Mouse (Mus musculus) kidney, postnatal 25 days (tissue): ENCODE measurements around the gene Igdcc3.

Source experiments
- DNase-seq, 2 experiments: peaks; one replicate each; pipeline ENCODE4 v3.0.0; 2021; ENCODE audit warnings: mixed read lengths in 2 of 2

Igdcc3 gene

DNA sequence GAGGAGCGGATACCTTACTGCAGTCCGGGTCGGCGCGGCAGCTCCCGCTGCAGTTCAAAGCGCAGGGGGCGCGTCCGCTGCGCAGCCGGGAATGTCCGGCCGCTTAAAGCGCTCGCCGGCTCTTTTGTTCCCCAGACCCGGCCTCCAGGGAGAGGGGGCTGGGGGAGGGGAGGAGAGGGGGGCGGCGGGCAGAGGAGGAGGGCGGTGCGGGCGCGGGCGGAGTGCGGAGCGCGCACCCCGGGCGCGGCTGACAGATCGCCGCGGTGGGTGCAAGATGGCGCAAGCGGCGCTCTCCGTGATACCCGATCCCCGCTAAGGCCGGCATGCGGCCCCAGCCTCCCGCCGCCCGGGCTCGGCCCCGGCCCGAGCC, at the start of gene Igdcc3:
Igdcc3 (plus strand) TSS at position 254 of the 370 bp plus-strand sequence.
- peak; percentile 28 to 58 for DNase-seq

- no peak for DNase-seq
Observed at GRCm38 (mm10) chr9:65094237-65094636, 46.8 kb upstream of the Igdcc3 start.

GRCm38 (mm10) chr9:65100991-65101685, 39.9 kb upstream of the Igdcc3 start, which contains the start of gene Igdcc4:
TSS of gene Igdcc4 (plus strand) at chr9:65101486.
- DNase-seq: no peak

DNA sequence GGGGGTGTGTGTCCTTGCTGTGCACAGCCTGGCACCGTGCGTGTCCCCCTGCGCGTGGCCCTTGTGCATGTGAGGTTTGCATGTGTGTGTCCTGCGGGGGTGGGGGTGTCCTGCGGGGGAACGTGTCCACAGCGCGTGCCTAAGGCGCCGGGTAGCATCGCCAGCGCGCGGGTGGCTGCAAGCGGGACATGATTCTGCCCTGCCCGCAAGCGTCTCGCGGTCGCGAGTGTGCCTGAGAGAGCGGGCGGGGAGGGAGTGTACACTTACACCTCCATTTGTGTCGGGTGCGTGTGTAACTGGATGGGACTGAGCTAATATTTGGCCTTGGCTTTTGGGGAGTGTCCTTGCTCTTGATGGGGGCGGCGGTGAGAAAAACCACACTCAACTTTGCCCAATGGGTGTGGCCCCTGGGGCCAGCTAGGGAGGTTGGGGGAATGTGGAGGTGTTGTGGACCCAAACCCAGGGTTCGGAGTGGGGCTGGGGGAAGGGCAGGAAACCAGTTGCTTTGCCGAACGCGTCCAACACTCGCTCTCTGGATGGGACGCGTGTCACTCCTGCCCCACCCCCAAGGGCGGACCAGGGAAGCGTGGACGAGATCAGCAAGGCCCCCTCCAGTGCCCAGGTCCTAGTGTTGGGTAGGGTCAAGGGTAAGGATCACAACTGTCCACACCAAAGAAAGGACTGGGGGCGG, 39.2 kb upstream of the Igdcc3 start:
- no peak for DNase-seq

GRCm38 (mm10) chr9:65102377-65103172, 38.4 kb upstream of the Igdcc3 start:
- DNase-seq: no peak

DNA sequence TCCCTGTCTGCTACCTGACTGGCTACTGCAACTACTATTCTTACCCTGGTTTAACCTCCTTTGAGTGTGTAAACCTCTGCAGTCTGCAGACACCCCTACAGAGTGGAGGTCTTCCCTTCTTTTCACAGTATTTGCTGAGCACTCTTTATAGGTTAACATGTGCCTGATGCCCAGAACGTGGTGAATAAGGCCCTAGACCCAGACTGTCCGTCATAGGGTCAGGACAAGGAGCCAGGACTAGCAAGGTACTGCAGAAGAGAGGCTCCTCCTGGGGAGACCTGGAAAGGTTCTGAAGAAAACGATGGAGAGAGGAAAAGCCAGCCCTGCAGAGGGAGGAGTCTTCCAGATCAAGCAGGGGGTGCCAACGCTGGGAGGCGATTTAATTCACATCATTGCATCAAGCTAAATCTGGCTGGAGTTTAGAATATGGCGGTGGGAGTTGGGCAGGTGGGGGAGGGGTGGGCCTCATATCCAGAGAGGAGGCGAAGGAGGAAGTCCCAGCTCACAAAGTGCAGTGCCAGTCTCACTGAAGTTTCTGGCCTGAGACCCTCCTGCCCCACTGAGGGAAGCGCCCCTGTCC, 37.7 kb upstream of the Igdcc3 start:
- no peak for DNase-seq

DNA sequence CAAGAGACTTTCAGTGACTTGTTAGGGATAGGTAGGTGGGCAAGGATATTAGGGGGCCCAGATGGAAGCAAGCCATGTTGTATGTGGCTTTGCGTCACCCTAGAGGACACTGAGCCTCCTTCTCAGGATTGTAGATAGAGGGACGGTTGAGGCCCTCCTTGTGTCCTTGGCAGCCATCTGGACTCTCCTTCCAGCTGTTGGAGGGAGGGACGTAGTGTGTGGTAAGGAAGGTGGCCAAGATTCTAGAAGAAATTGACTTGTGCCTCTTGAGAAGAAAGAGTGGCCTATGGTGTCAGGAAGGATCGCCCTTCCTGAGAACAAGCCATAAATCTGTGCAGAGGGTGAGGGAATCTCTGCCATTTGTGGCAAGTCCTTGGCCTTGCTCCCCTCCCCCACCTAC, 34.2 kb upstream of the Igdcc3 start:
- DNase-seq: no peak

DNA sequence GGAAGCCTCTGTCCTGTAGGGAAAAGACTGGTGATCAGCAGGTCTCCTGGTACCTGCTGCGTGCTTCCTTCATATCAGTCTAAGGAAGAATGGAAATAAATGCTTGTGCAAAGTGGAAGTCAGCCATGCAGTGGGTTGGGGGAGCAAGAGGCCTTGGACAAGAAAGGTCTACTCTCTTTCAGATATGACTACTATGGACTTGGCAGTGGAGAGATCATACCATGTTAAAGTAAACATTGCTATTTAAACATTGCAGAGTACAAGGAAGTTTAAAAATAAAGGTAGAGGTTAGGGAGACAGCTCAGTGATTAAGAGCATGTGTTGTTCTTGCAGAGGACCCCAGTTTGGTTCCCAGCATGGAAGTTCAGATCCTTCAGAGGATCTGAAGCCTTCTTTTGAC, 33.1 kb upstream of the Igdcc3 start:
- no peak for DNase-seq

- DNase-seq: no peak
Observed at GRCm38 (mm10) chr9:65109132-65110072, 31.6 kb upstream of the Igdcc3 start.

- DNase-seq: no peak
Observed at GRCm38 (mm10) chr9:65111698-65112097, 29.3 kb upstream of the Igdcc3 start.

DNA sequence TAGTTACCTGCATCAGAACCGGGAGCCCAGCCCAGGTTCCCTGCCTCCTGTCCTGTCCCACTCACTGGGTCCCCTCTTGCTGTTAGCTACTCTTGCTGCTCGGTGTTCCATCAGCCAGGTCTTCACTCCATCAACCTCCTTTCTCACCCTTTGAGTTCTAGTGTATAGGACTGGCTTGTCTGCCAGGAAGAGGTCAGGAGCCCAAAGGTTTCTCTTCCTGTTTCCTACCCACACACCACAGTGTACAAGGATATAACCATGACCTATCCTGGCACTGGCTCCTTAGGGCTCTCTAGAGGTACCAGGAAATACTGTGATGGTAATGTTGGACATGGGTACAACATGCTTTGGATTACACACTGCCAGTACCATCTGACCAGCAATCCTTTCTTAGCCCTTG, 27.3 kb upstream of the Igdcc3 start:
- DNase-seq: no peak

- no peak for DNase-seq
Observed at GRCm38 (mm10) chr9:65115891-65116290, 25.1 kb upstream of the Igdcc3 start.

GRCm38 (mm10) chr9:65117516-65117915, 23.5 kb upstream of the Igdcc3 start:
- DNase-seq: no peak

- DNase-seq: peak; percentile 62 to 80
Observed at GRCm38 (mm10) chr9:65120935-65121334, 20.1 kb upstream of the Igdcc3 start.

DNA sequence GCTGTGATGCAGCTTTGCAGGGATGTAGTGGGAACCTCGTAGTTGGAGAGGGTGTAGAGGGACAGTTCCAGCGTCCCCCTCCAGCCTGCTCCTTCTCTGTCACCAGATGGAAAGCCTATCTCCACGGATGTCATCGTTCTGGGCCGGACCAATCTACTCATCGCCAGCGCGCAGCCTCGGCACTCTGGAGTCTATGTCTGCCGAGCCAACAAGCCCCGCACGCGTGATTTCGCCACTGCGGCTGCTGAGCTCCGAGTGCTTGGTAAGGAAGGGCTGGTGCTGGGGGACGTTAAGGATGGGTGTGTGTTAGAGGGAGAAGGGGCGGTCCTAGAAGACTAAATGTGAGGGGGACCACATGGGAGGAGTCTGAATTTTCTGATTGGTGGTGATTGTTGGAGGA, 18.4 kb upstream of the Igdcc3 start:
- DNase-seq: no peak

DNA sequence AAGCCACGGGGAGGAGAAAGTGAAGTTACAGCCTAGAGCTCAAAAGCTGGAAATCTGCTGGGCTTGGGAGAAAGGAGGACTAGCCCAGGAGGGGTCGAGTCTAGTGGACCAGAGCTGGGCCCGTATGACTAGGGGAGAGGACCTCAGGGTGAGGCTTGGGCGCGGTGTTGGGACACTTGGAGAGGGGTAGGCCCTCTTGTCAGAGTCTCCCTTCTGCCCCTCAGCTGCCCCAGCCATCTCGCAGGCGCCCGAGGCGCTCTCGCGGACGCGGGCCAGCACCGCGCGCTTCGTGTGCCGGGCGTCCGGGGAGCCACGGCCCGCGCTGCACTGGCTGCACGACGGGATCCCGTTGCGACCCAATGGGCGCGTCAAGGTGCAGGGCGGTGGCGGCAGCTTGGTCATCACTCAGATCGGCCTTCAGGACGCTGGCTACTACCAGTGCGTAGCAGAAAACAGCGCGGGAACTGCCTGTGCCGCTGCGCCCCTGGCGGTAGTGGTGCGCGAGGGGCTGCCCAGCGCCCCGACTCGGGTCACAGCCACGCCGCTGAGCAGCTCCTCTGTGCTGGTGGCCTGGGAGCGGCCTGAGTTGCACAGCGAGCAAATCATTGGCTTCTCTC, 17.3 kb upstream of the Igdcc3 start:
- DNase-seq: peak; percentile 64 to 66

- peak; percentile 44 to 59 for DNase-seq
Observed at GRCm38 (mm10) chr9:65128123-65128815, 12.7 kb upstream of the Igdcc3 start.

- DNase-seq: peak in 1 of 2 experiments; percentile 17
Observed at GRCm38 (mm10) chr9:65131717-65132116, 9.3 kb upstream of the Igdcc3 start.

GRCm38 (mm10) chr9:65133739-65134138, 7.2 kb upstream of the Igdcc3 start:
- DNase-seq: peak; percentile 78 to 88

GRCm38 (mm10) chr9:65135126-65135525, 5.9 kb upstream of the Igdcc3 start:
- DNase-seq: no peak

GRCm38 (mm10) chr9:65140491-65140890, 498 bp upstream of the Igdcc3 start:
- no peak for DNase-seq
